ENCODE assay signal across 8 mouse cellular contexts in genomic region chr13:60744078-60744460, GRCm38 (mm10). TPM values are rescaled to one million over a fixed set of nuclear protein-coding genes. Genes with fewer than 3 reads are reported as not detected.
DNase-seq lines count a peak whose midpoint lies in the region; ATAC-seq and TF ChIP-seq lines count a peak whose summit lies in the region.

No protein-coding gene starts in this region.

- H3K4me1 ChIP-seq in hindbrain, embryonic 15.5 days (replicated peaks): peaks cover 11% of the 10 kb centered on the region

- H3K36me3 ChIP-seq in hindbrain, embryonic 15.5 days: peaks cover 36% of the 10 kb centered on the region

- H3K4me3 ChIP-seq in gastrocnemius, adult 2 months: no peak overlapping the region
- H3K4me3 ChIP-seq in hindbrain, embryonic 15.5 days: no peak overlapping the region

- H3K27ac ChIP-seq in gastrocnemius, adult 2 months: no peak overlapping the region
- H3K27ac ChIP-seq in hindbrain, embryonic 15.5 days (replicated peaks): no peak overlapping the region

- H3K4me2 ChIP-seq in hindbrain, embryonic 15.5 days: no peak overlapping the region

- intact Hi-C loops in gastrocnemius, adult 2 months (cut with DNase I): loop anchor here (1.0 kb wide), 1 partner anchor 265 kb away; no protein-coding TSS in a partner anchor

- ATAC-seq in activated CD4-positive, CD25-positive, alpha-beta regulatory T cell, adult 4 months: peak; percentile 62
- peak; percentile 70 for ATAC-seq in hindbrain, embryonic 15.5 days (ENCODE audit: low FRiP score, low read depth)

- no peak overlapping the region for H3K9ac ChIP-seq in hindbrain, embryonic 15.5 days

- DNase-seq in cerebellum, postnatal 4 days (ENCODE audit: low spot score in 2 of 2): peak; percentile 93 to 95
- peak; percentile 87 for DNase-seq in gastrocnemius, adult 2 months
- DNase-seq in left cerebral cortex, adult 11 months (ENCODE audit: low spot score): peak; percentile 51
- DNase-seq in lung, postnatal 4 days: peak; percentile 78 to 89
- peak; percentile 80 for DNase-seq in retina, postnatal 1 day
- DNase-seq in urinary bladder, adult 18-20 months (ENCODE audit: low spot score in 2 of 2): peak; percentile 57 to 87

- TF ChIP-seq CTCF in gastrocnemius, adult 2 months (IDR thresholded peaks at IDR 0.05): peak; percentile 99

- 35% methylated on average over 7 of the region's 7 CpGs for WGBS in hindbrain, embryonic 15.5 days

- H3K27me3 ChIP-seq in hindbrain, embryonic 15.5 days: no peaks in the 10 kb centered on the region

- no peaks in the 10 kb centered on the region for H3K9me3 ChIP-seq in hindbrain, embryonic 15.5 days

RNA-seq across cellular contexts. Expression of gene BC051665, which starts 42.1 kb away (rescaled TPM):
- not detected for polyA plus RNA-seq in activated CD4-positive, CD25-positive, alpha-beta regulatory T cell, adult 4 months (2017; shearing (Covaris generic))
- not detected for total RNA-seq in gastrocnemius, adult 2 months (2021)
- not detected in 2 replicates for polyA plus RNA-seq in hindbrain, embryonic 15.5 days (2015; fragmentation: Nextera tagmentation; extraction: Ambion mirVana)

RNA-seq across cellular contexts. Expression of gene Ctsll3, which starts 58.6 kb away (rescaled TPM):
- not detected for polyA plus RNA-seq in activated CD4-positive, CD25-positive, alpha-beta regulatory T cell, adult 4 months (2017; shearing (Covaris generic))
- not detected for total RNA-seq in gastrocnemius, adult 2 months (2021)
- not detected in 2 replicates for polyA plus RNA-seq in hindbrain, embryonic 15.5 days (2015; fragmentation: Nextera tagmentation; extraction: Ambion mirVana)
